15 mouse cellular contexts compared by ENCODE assay signal in genomic region chr10:99358256-99358655, GRCm38 (mm10).
"Had no signal": no experiment of that assay in that cellular context is flagged by ENCODE, and none has a peak within 500 bp of the region (broad histone marks: within the 10 kb centered on the region; RNA-seq: fewer than 3 reads in every experiment).

No protein-coding gene starts in this region.

- H3K4me2 ChIP-seq: limb, embryonic 12.5 days; liver, embryonic 13.5 days; lung, embryonic 15.5 days; neural tube, embryonic 12.5 days had no signal

- H3K27ac ChIP-seq: left cerebral cortex, adult 2 months; limb, embryonic 12.5 days; liver, embryonic 13.5 days; lung, embryonic 15.5 days; macrophage; neural tube, embryonic 12.5 days had no signal

- H3K27me3 ChIP-seq: limb, embryonic 12.5 days; liver, embryonic 13.5 days; lung, embryonic 15.5 days; neural tube, embryonic 12.5 days had no signal

- H3K4me1 ChIP-seq: liver, embryonic 13.5 days; lung, embryonic 15.5 days had no signal

- H3K9me3 ChIP-seq: limb, embryonic 12.5 days; liver, embryonic 13.5 days; lung, embryonic 15.5 days; neural tube, embryonic 12.5 days had no signal

- DNase-seq: kidney, adult 11 months; kidney, postnatal 10 days; kidney, postnatal 4 days; liver; liver, embryonic 13.5 days; liver, postnatal 0 days; lung, postnatal 14 days; midbrain, embryonic 14.5 days; retina, postnatal 1 day; thymus, postnatal 4 days had no signal

- H3K9ac ChIP-seq: limb, embryonic 12.5 days; liver, embryonic 13.5 days; liver, postnatal 0 days; lung, embryonic 15.5 days; neural tube, embryonic 12.5 days had no signal

- H3K4me3 ChIP-seq: left cerebral cortex, adult 2 months; limb, embryonic 12.5 days; liver, embryonic 13.5 days; lung, embryonic 15.5 days; neural tube, embryonic 12.5 days had no signal

- H3K36me3 ChIP-seq: limb, embryonic 12.5 days; liver, embryonic 13.5 days; lung, embryonic 15.5 days; neural tube, embryonic 12.5 days had no signal
